Mouse (Mus musculus) spleen, adult 2 months (tissue): Measurements from ENCODE around the gene Fam129a.

Experiments
- CTCF ChIP-seq: fragments of 200-500 bp; IDR thresholded peaks from 2 replicates; pipeline ENCODE4 v1.5.1; 2011; ENCODE audit warnings: mild to moderate bottlenecking, inconsistent platforms; ENCODE audit not compliant: insufficient read depth, insufficient read length, insufficient replicate concordance; ENCODE audit errors: extremely low read depth
- POLR2A ChIP-seq: fragments of 200-500 bp; IDR thresholded peaks from 2 replicates; pipeline ENCODE4 v1.6.1; 2011; ENCODE audit warnings: low read depth, low read length, inconsistent platforms

GRCm38 (mm10) chr1:151712664-151713063, 141.7 kb downstream of the Fam129a start:
- TF ChIP-seq POLR2A (no peak), CTCF (no peak)
